Mouse (Mus musculus) liver, embryonic 15.5 days (tissue): Measurements from ENCODE around the gene Abhd16a. TPM values are rescaled to one million over a fixed set of nuclear protein-coding genes. Genes with fewer than 3 reads are reported as not detected.

Experiments used
- ATAC-seq: fragments of 200-750 bp; cut with Nextera tagmentation; 2 replicates; pipeline ENCODE4 v1.8.0; 2017; ENCODE audit warnings: moderate number of reproducible peaks, mild to moderate bottlenecking, moderate library complexity; ENCODE audit not compliant: insufficient read depth
- H3K27ac ChIP-seq: fragments of 300-500 bp; sonication (generic); replicated peaks from 2 replicates; pipeline ENCODE4 v1.5.1; 2015; ENCODE audit warnings: mild to moderate bottlenecking, inconsistent platforms
- H3K27me3 ChIP-seq: fragments of 300-500 bp; sonication (generic); 2 replicates; pipeline ENCODE4 v1.6.1; 2015; ENCODE audit warnings: mild to moderate bottlenecking, inconsistent platforms
- H3K36me3 ChIP-seq: fragments of 300-500 bp; sonication (generic); replicated peaks from 2 replicates; pipeline ENCODE4 v1.6.1; 2015; ENCODE audit warnings: moderate library complexity, mild to moderate bottlenecking, inconsistent platforms
- H3K4me1 ChIP-seq: fragments of 300-500 bp; sonication (generic); replicated peaks from 2 replicates; pipeline ENCODE4 v1.6.1; 2015; ENCODE audit warnings: inconsistent platforms
- H3K4me2 ChIP-seq: fragments of 300-500 bp; sonication (generic); 2 replicates; pipeline ENCODE4 v1.6.1; 2015; ENCODE audit warnings: moderate library complexity, mild to moderate bottlenecking, inconsistent platforms
- H3K4me3 ChIP-seq: fragments of 300-500 bp; sonication (generic); replicated peaks from 2 replicates; pipeline ENCODE4 v1.5.1; 2015; ENCODE audit warnings: mild to moderate bottlenecking, inconsistent platforms
- H3K9ac ChIP-seq: fragments of 300-500 bp; sonication (generic); 2 replicates; pipeline ENCODE4 v1.6.1; 2015; ENCODE audit warnings: moderate library complexity, mild to moderate bottlenecking, inconsistent platforms
- H3K9me3 ChIP-seq: fragments of 300-500 bp; sonication (generic); replicated peaks from 2 replicates; pipeline ENCODE4 v1.6.1; 2016; ENCODE audit warnings: inconsistent platforms
- WGBS: fragments of 180-500 bp; shearing (Covaris S2); methylation state at CpG from one replicate; pipeline ENCODE4 v1.1.7; 2015; ENCODE audit warnings: mixed read lengths; ENCODE audit not compliant: insufficient replicate concordance; 5-methylcytosine and 5-hydroxymethylcytosine counted together
- polyA plus RNA-seq: library from polyadenylated mRNA; unstranded; fragments of >200 nt; fragmentation: Nextera tagmentation; extraction: Ambion mirVana; gene quantifications from 2 replicates; pipeline ENCODE4 v1.2.1, GENCODE M21; 2015

Gene Abhd16a
- polyA plus RNA-seq, 1 experiment from 2014 or later, result 50.0 TPM

GRCm38 (mm10) chr17:35125081-35125480 is 36.0 kb downstream of the Abhd16a start:
- no peaks in the 10 kb centered on the region for H3K9me3 ChIP-seq
- H3K4me2 ChIP-seq, result peak overlapping the region; percentile 90
- no peak for ATAC-seq
- H3K9ac ChIP-seq, result no peak overlapping the region
- peaks cover 38% of the 10 kb centered on the region for H3K36me3 ChIP-seq
- 94% methylated on average over 1 of the region's 1 CpGs for WGBS
- H3K27ac ChIP-seq, result peak overlapping the region; percentile 91
- no peaks in the 10 kb centered on the region for H3K27me3 ChIP-seq
- peak overlapping the region; percentile 70; the same call in 1 of the 2 replicates for H3K4me3 ChIP-seq
- H3K4me1 ChIP-seq, result peaks cover 70% of the 10 kb centered on the region

GRCm38 (mm10) chr17:35125578-35125977 is 36.5 kb downstream of the Abhd16a start:
- H3K4me3 ChIP-seq, result peak overlapping the region; percentile 70
- H3K4me1 ChIP-seq, result peaks cover 70% of the 10 kb centered on the region
- peaks cover 42% of the 10 kb centered on the region for H3K36me3 ChIP-seq

GRCm38 (mm10) chr17:35126206-35126611 is 37.1 kb downstream of the Abhd16a start, which contains the start of gene D17H6S53E:
TSS of gene D17H6S53E (plus strand) at chr17:35126373.
- peak; percentile 72 for ATAC-seq
- WGBS, result under 1% methylated on average over 36 of the region's 36 CpGs
- Histone ChIP-seq H3K9ac (peak within 1 kb of the TSS; percentile 85), H3K4me3 (peak within 1 kb of the TSS; percentile 70), H3K36me3 (peaks cover 43% of the 10 kb centered on the region), H3K27me3 (no peaks in the 10 kb centered on the region), H3K9me3 (no peaks in the 10 kb centered on the region), H3K27ac (peak within 1 kb of the TSS; percentile 91), H3K4me1 (peaks cover 74% of the 10 kb centered on the region), H3K4me2 (peak within 1 kb of the TSS; percentile 90)

More at GRCm38 (mm10) chr17:35125578-35125977, 36.5 kb downstream of the Abhd16a start:
- Histone ChIP-seq H3K9me3 (no peaks in the 10 kb centered on the region), H3K9ac (peak overlapping the region; percentile 85), H3K27ac (peak overlapping the region; percentile 91), H3K27me3 (no peaks in the 10 kb centered on the region), H3K4me2 (peak overlapping the region; percentile 90)
- no peak for ATAC-seq
- 39% methylated on average over 6 of the region's 6 CpGs for WGBS

GRCm38 (mm10) chr17:35127017-35127416 is 38.0 kb downstream of the Abhd16a start:
- peaks cover 43% of the 10 kb centered on the region for H3K36me3 ChIP-seq
- H3K9me3 ChIP-seq, result no peaks in the 10 kb centered on the region
- H3K4me3 ChIP-seq, result peak overlapping the region; percentile 70
- ATAC-seq, result no peak
- peak overlapping the region; percentile 90 for H3K4me2 ChIP-seq
- 40% methylated on average over 13 of the region's 13 CpGs for WGBS
- peaks cover 72% of the 10 kb centered on the region for H3K4me1 ChIP-seq
- H3K27ac ChIP-seq, result peak overlapping the region; percentile 91
- H3K9ac ChIP-seq, result peak overlapping the region; percentile 85
- no peaks in the 10 kb centered on the region for H3K27me3 ChIP-seq

- WGBS, result 63% methylated on average over 11 of the region's 11 CpGs
- no peak overlapping the region for H3K27ac ChIP-seq
- no peak for ATAC-seq
- no peaks in the 10 kb centered on the region for H3K27me3 ChIP-seq
- no peak overlapping the region for H3K9ac ChIP-seq
- no peaks in the 10 kb centered on the region for H3K9me3 ChIP-seq
- H3K36me3 ChIP-seq, result peaks cover 35% of the 10 kb centered on the region
- H3K4me2 ChIP-seq, result no peak overlapping the region
- no peak overlapping the region for H3K4me3 ChIP-seq
- H3K4me1 ChIP-seq, result peaks cover 68% of the 10 kb centered on the region
Measured at GRCm38 (mm10) chr17:35128996-35129395, 39.9 kb downstream of the Abhd16a start.

GRCm38 (mm10) chr17:35131038-35131437 is 42.0 kb downstream of the Abhd16a start:
- WGBS, result 65% methylated on average over 8 of the region's 8 CpGs
- Histone ChIP-seq H3K4me1 (peaks cover 56% of the 10 kb centered on the region), H3K9me3 (no peaks in the 10 kb centered on the region), H3K27me3 (no peaks in the 10 kb centered on the region), H3K4me3 (peak overlapping the region; percentile 45), H3K4me2 (peak overlapping the region; percentile 50), H3K9ac (peak overlapping the region; percentile 32; the same call in 1 of the 2 replicates), H3K36me3 (peaks cover 23% of the 10 kb centered on the region), H3K27ac (peak overlapping the region; percentile 60)
- ATAC-seq, result no peak

GRCm38 (mm10) chr17:35131500-35132173 is 42.6 kb downstream of the Abhd16a start, which contains the start of gene Apom:
TSS of gene Apom (minus strand) at chr17:35132050.
- WGBS, result 67% methylated on average over 15 of the region's 15 CpGs
- H3K36me3 ChIP-seq, result peaks cover 23% of the 10 kb centered on the region
- ATAC-seq, result no peak
- H3K4me1 ChIP-seq, result peaks cover 56% of the 10 kb centered on the region
- H3K4me3 ChIP-seq, result peak within 1 kb of the TSS; percentile 45
- no peaks in the 10 kb centered on the region for H3K9me3 ChIP-seq
- H3K27me3 ChIP-seq, result no peaks in the 10 kb centered on the region
- peak within 1 kb of the TSS; percentile 50 for H3K4me2 ChIP-seq
- peak within 1 kb of the TSS; percentile 60 for H3K27ac ChIP-seq
- peak within 1 kb of the TSS; percentile 32; the same call in 1 of the 2 replicates for H3K9ac ChIP-seq

GRCm38 (mm10) chr17:35132174-35132560 is 43.1 kb downstream of the Abhd16a start:
- Histone ChIP-seq H3K27me3 (no peaks in the 10 kb centered on the region), H3K9me3 (no peaks in the 10 kb centered on the region), H3K4me1 (peaks cover 56% of the 10 kb centered on the region), H3K36me3 (peaks cover 23% of the 10 kb centered on the region), H3K9ac (no peak overlapping the region), H3K27ac (peak overlapping the region; percentile 60), H3K4me2 (peak overlapping the region; percentile 29), H3K4me3 (no peak overlapping the region)
- no peak for ATAC-seq
- WGBS, result 57% methylated on average over 3 of the region's 3 CpGs

GRCm38 (mm10) chr17:35133517-35133916 is 44.5 kb downstream of the Abhd16a start:
- 0 out of 2 replicates have a peak overlapping the region, but pooled peaks have one; percentile 90 for H3K4me2 ChIP-seq

GRCm38 (mm10) chr17:35134801-35135590 is 45.9 kb downstream of the Abhd16a start, which contains the start of gene Bag6:
TSS of gene Bag6 (plus strand) at chr17:35135178.
- Histone ChIP-seq H3K4me1 (peaks cover 39% of the 10 kb centered on the region), H3K27ac (peak within 1 kb of the TSS; percentile 92), H3K4me3 (peak within 1 kb of the TSS; percentile 89), H3K36me3 (peaks cover 27% of the 10 kb centered on the region), H3K27me3 (no peaks in the 10 kb centered on the region), H3K4me2 (peak within 1 kb of the TSS; percentile 90), H3K9me3 (no peaks in the 10 kb centered on the region), H3K9ac (peak within 1 kb of the TSS; percentile 77)
- WGBS, result under 1% methylated on average over 66 of the region's 66 CpGs
- peak; percentile 89 for ATAC-seq

More at GRCm38 (mm10) chr17:35133517-35133916, 44.5 kb downstream of the Abhd16a start:
- Histone ChIP-seq H3K27me3 (no peaks in the 10 kb centered on the region), H3K4me1 (peaks cover 50% of the 10 kb centered on the region), H3K9me3 (no peaks in the 10 kb centered on the region), H3K27ac (no peak overlapping the region), H3K9ac (no peak overlapping the region), H3K4me3 (no peak overlapping the region), H3K36me3 (peaks cover 27% of the 10 kb centered on the region)
- 84% methylated on average over 7 of the region's 7 CpGs for WGBS
- no peak for ATAC-seq
